Mouse (Mus musculus): ENCODE measurements around the gene Slit1. TPM values are rescaled to one million over a fixed set of nuclear protein-coding genes. Genes with fewer than 3 reads are reported as not detected.

The Slit1 gene
- total RNA-seq, 2 experiments from 2014 or later, result 143 to 146 TPM

DNA sequence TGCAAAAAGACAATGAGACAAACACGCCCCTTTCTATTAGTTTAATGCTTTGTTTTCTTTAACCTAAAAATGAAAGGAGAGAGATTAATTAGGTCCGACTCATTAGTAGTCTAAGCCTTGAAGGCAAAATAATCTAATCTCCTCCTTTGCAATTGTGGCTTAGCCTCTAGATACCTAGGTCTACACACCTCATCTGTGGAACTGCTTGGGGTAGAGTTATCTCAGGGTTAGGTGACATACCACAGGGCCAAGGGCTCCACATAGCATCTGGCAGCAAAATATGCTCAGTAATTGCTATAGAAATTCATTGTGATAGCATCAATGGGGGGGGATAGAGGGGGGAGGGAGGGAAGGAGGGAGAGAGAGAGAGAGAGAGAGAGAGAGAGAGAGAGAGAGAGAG lies 18.0 kb downstream of the Slit1 start:
- no peak for DNase-seq (ENCODE audit: low spot score in 2 of 2)

DNA sequence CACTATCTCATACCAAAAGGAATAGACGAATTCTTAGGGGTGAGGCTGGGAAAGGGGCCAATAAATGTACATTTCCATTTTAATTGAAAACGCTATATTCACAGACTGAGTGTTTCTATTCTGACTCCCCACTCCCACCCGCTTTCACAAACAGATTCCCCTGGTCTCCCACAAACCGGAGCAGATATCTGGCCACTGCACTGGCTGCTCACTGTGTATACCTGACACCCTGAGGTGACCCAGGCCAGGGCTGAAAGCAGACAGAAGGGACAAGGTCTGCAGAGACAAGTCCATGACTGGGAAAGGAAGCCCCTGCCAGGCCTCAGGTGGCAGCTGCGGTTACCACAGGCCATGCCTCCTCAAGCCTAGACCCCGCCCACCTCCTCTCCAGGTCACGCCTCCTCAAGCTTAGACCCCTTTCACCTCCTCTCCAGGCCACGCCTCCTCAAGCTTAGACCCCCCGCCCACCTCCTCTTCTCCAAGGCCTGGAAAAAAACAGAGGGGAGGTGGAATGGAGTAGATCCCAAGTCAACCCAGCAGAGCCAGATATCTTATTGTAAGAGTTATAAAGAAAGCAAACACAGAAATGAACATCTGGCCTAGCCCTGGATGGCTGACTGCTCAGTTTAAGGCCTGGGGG lies 18.5 kb downstream of the Slit1 start:
- DNase-seq (ENCODE audit: low spot score in 2 of 2), result no peak

DNA sequence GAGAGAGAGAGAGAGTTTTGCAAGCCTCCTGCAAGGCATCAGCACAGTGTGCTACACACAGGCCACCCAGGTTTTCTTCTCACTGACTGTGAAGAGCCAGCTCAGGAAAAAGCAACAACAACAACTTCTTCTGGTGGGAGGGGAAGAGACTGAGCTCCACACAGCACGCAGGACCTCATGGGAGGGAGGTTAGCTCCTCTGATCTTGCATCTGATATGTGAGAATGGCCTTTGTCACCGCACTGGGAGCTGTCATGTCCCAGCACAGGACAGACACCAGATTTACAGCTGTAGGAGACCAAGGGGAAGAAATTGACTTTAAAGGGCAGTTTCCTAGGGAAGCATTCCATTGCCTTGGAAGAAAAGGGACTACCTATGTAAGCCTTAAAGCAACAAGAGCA lies 20.1 kb downstream of the Slit1 start:
- DNase-seq (ENCODE audit: low spot score in 2 of 2), result no peak

- DNase-seq (ENCODE audit: low spot score in 2 of 2), result no peak
These were observed 24.0 kb downstream of the Slit1 start for GRCm38 (mm10) chr19:41719436-41719835.

DNA sequence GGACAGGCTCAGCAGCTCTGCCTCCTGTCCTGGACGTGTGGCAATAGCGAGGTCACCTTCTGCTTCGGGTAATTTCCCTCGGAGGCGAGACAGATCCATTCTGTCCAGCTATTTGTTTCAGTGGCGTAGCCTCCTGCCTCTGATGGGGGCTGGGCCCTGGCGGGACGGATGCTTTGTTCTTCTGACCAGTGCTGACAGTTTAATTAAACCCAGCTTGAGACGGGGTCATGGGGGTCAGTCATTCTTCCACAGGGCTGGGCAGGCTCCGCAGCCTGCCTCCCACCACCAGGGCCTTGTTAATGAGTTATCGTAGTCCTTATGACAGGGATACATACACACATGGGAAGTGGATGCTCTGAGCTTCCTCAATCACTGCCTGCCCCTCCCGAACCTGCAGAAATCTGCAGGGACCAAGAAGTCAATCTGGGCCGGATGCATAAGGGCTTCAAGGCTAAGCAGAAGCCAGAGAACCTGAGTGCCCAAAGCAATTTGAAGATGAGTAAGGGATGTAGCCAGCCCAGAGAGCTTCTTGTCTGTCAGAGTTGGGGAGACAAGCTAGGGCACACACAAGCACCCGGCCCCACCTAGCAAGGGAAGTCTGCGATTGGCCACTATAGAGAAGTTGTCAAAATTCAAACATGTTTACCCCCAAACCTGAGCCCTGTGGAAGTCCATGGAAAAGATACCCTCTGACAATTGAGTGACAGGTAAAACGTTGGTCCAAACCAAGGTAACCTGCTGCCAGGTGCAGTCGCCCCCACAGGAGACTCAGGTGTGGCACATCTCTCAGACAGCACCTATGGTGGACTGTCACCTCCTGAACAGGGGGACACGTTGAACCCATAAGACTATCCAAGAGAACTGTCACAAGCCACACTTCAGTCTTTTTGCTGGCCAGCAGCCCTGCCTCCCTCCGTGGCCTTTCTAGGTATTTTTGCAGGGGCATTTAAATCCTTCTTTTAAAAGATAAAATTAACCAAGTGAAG lies 26.9 kb downstream of the Slit1 start:
- no peak for DNase-seq (ENCODE audit: low spot score in 2 of 2)

DNA sequence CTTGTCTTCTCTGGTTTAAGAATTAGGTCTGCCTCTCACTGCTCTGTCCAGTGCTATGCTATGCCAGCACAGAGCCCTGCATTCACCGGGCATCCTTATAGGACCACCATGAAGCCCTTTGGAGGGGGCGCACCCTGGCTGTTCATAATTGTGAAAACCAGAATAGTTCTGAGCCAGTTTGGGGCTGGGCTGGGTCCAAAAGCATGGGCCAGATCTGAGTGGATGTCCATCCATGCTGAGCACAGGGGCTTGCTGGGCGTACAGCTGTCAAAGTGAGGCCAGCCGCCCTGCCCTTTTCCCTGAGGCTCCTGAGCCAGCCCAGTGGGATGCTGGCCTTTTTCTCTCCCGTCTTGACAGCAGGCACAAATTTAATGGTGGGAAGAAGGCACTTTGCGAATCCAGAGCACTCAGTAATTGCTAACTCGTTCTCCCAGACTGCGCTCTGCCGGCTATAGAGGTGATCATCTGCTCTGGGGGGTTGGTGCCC lies 29.0 kb downstream of the Slit1 start:
- no peak for DNase-seq (ENCODE audit: low spot score in 2 of 2)

GRCm38 (mm10) chr19:41712829-41713228 lies 30.6 kb downstream of the Slit1 start:
- no peak for DNase-seq (ENCODE audit: low spot score in 2 of 2)

- no peak for DNase-seq (ENCODE audit: low spot score in 2 of 2)
These were observed 31.8 kb downstream of the Slit1 start for GRCm38 (mm10) chr19:41711665-41712064.

DNA sequence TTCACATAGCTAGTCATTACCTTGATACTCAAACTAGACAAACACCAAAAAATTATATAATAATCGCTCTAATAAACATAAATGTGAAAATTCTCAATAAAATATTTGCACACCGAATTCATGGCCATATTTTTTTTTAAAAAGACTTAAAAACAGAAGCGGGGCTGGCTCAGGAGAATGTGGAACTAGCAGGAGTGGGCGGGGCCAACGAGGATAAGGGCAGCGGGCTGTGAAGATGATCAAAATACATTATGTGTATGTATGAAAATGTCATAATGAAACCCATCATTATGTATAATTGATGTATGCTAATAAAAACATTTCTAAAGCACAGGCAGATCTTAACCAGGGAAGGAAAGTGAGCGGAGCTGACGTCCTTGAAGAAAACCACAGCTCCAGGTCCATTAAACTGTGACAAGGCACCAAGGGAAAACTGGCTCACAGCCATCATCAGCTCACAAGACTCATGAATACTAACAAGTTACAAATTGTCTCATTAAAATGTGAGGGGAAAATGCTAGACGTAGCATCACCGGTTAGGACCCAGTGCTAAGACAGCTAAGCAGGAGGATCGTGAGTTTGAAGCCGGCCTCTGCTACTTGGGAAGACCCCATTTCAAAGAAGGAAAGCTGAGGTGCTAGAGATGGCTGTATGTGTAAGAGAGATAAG lies 33.8 kb downstream of the Slit1 start:
- no peak for DNase-seq (ENCODE audit: low spot score in 2 of 2)

GRCm38 (mm10) chr19:41707850-41708249 lies 35.6 kb downstream of the Slit1 start:
- DNase-seq (ENCODE audit: low spot score in 2 of 2), result peak in 1 of 2 experiments; percentile 49

- DNase-seq (ENCODE audit: low spot score in 2 of 2), result no peak
These were observed 37.2 kb downstream of the Slit1 start for GRCm38 (mm10) chr19:41706094-41706828.

DNA sequence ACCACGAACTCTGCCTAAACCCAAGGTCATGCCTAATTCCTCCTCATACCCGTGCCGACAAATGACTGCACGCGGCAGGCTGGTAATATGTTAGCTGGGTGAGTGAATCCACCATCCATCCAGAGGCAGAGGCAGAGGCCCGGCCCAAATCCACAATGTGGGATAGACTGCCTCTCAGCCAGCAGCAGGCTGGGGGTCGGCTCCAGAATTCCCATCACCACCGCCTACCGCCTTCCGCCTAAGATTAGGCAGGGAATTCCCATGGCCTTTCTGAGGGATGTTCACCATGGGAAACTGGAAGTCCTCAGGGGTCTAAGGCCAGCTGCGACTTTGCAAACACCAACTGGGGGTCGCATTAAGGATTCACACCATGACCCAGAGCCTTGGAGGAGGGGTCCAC lies 38.0 kb downstream of the Slit1 start:
- no peak for DNase-seq (ENCODE audit: low spot score in 2 of 2)

DNA sequence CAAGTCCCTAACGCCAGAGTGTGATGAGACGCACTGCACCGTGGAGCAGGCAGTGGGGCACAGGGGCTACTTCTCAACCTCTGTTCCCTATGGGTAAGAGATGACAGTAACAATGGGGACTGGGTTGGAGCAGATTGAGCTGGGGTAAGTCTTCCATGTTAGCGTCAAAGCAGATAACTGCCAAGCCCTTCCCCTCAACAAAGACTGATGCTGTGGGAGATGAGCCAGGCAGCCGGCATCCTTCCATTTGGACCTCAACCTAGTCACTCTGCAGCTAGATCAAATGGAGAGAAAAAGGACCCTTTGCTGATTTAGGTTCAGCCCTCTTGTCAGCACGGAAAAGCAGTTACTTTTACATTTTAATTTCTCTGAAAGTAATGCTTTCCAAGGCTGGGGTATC lies 40.8 kb downstream of the Slit1 start:
- DNase-seq (ENCODE audit: low spot score in 2 of 2), result peak in 1 of 2 experiments; percentile 59

DNA sequence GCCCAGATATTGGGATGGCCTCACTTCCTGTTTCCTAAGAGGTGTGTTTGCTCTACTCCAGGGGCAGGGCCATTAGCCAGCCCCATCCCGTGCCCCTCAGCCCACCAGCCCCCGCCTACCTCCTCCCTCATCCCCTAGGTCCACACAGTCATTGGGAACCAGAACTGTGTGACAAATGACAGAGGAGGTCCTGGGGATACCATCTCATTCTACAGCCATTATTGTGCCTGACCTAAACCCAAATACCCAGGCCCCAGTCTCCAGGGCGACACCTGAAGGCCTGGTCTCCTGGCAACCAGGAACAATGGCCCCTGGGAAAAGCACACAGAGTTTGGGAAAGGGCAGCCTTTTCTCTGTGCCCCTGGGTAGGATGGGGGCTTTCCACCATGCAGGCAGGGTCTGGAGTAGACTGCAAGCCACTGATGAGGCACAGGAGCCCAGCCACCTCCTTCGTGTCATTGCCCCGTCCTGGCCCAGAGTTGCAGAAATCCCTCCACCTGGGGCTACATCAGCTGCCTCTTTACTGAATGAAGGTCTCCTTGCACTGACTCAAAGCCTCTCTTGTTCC lies 44.5 kb downstream of the Slit1 start:
- DNase-seq (ENCODE audit: low spot score in 2 of 2), result no peak

- DNase-seq (ENCODE audit: low spot score in 2 of 2), result no peak
These were observed 45.5 kb downstream of the Slit1 start for GRCm38 (mm10) chr19:41697807-41698515.

- peak; percentile 78 to 90 for DNase-seq (ENCODE audit: low spot score in 2 of 2)
These were observed 46.2 kb downstream of the Slit1 start for GRCm38 (mm10) chr19:41697111-41697806.

GRCm38 (mm10) chr19:41696443-41696842 lies 47.0 kb downstream of the Slit1 start:
- DNase-seq (ENCODE audit: low spot score in 2 of 2), result no peak

- peak in 1 of 2 experiments; percentile 52 for DNase-seq (ENCODE audit: low spot score in 2 of 2)
These were observed 48.4 kb downstream of the Slit1 start for GRCm38 (mm10) chr19:41695046-41695445.

DNA sequence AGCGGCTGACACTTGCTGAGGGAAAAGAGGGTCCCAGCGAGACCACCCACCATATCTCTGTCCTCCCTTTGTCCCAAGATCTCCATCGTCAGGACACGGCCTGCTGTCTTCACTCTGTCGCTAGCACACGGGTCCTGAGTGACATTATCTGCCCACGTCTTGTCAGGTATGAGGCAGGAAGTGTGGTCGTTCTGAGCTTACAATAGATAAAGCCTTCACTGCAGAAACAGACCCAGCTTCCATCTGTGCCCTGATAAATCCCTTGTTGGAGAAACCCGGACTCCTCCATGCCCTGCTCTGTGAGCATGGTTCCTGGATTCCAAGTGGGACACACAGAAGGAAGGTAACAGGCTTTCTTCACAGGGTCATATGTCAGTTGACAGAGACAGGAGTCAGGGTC lies 48.9 kb downstream of the Slit1 start:
- no peak for DNase-seq (ENCODE audit: low spot score in 2 of 2)
